Mouse (Mus musculus): ENCODE measurements around the gene Duox1. TPM values are rescaled to one million over a fixed set of nuclear protein-coding genes. Genes with fewer than 3 reads are reported as not detected.
"Not testable (repeated sequence)": the region's sequence is repeated elsewhere in the genome, so short reads cannot be mapped to it uniquely, and the experiment has no call there.

Duox1 gene
- polyA plus RNA-seq, 1 experiment = 0.05 TPM

GRCm38 (mm10) chr2:122313536-122313935 lies 1.9 kb upstream of the Duox1 start, which contains the start of gene Duoxa1:
TSS of gene Duoxa1 (minus strand) at chr2:122313730.
- H3K4me1 ChIP-seq (ENCODE audit: control insufficient read depth, insufficient read depth, low read length) = no peaks in the 10 kb centered on the region
- WGBS = 5% methylated on average over 24 of the region's 24 CpGs
- peak within 1 kb of the TSS; percentile 26 for H3K4me3 ChIP-seq (replicated peaks; ENCODE audit: insufficient read depth, low read depth, low read length)
- TF ChIP-seq POLR2A (IDR thresholded peaks at IDR 0.05; ENCODE audit: borderline replicate concordance, insufficient read depth, low read length) (no peak), CTCF (IDR thresholded peaks at IDR 0.05; ENCODE audit: borderline replicate concordance, insufficient read depth, low read depth, low read length) (no peak)
- H3K27me3 ChIP-seq (ENCODE audit: control insufficient read depth, insufficient read depth, low read length) = no peaks in the 10 kb centered on the region
- no peak for DNase-seq
- no peak within 1 kb of the TSS for H3K27ac ChIP-seq (ENCODE audit: insufficient read depth, low read length)

GRCm38 (mm10) chr2:122317384-122317783 lies 1.9 kb downstream of the Duox1 start:
- no peak overlapping the region for H3K4me3 ChIP-seq (replicated peaks; ENCODE audit: insufficient read depth, low read depth, low read length)
- H3K27me3 ChIP-seq (ENCODE audit: control insufficient read depth, insufficient read depth, low read length) = no peaks in the 10 kb centered on the region
- WGBS = 72% methylated on average over 4 of the region's 4 CpGs
- H3K27ac ChIP-seq (ENCODE audit: insufficient read depth, low read length) = no peak overlapping the region
- TF ChIP-seq CTCF (IDR thresholded peaks at IDR 0.05; ENCODE audit: borderline replicate concordance, insufficient read depth, low read depth, low read length) (no peak), POLR2A (IDR thresholded peaks at IDR 0.05; ENCODE audit: borderline replicate concordance, insufficient read depth, low read length) (no peak)
- DNase-seq = no peak
- no peaks in the 10 kb centered on the region for H3K4me1 ChIP-seq (ENCODE audit: control insufficient read depth, insufficient read depth, low read length)

- WGBS = 66% methylated on average over 3 of the region's 3 CpGs
- Histone ChIP-seq H3K4me1 (ENCODE audit: control insufficient read depth, insufficient read depth, low read length) (no peaks in the 10 kb centered on the region), H3K27ac (ENCODE audit: insufficient read depth, low read length) (no peak overlapping the region), H3K4me3 (replicated peaks; ENCODE audit: insufficient read depth, low read depth, low read length) (no peak overlapping the region), H3K27me3 (ENCODE audit: control insufficient read depth, insufficient read depth, low read length) (no peaks in the 10 kb centered on the region)
- no peak for DNase-seq
- TF ChIP-seq POLR2A (IDR thresholded peaks at IDR 0.05; ENCODE audit: borderline replicate concordance, insufficient read depth, low read length) (no peak), CTCF (IDR thresholded peaks at IDR 0.05; ENCODE audit: borderline replicate concordance, insufficient read depth, low read depth, low read length) (no peak)
Measured at GRCm38 (mm10) chr2:122323960-122324359, 8.5 kb downstream of the Duox1 start.

- Histone ChIP-seq H3K27ac (ENCODE audit: insufficient read depth, low read length) (no peak overlapping the region), H3K4me1 (ENCODE audit: control insufficient read depth, insufficient read depth, low read length) (no peaks in the 10 kb centered on the region), H3K27me3 (ENCODE audit: control insufficient read depth, insufficient read depth, low read length) (no peaks in the 10 kb centered on the region), H3K4me3 (replicated peaks; ENCODE audit: insufficient read depth, low read depth, low read length) (no peak overlapping the region)
- TF ChIP-seq CTCF (IDR thresholded peaks at IDR 0.05; ENCODE audit: borderline replicate concordance, insufficient read depth, low read depth, low read length) (no peak), POLR2A (IDR thresholded peaks at IDR 0.05; ENCODE audit: borderline replicate concordance, insufficient read depth, low read length) (no peak)
- WGBS = 65% methylated on average over 3 of the region's 3 CpGs
- no peak for DNase-seq
Measured at GRCm38 (mm10) chr2:122324586-122324985, 9.1 kb downstream of the Duox1 start.

- Histone ChIP-seq H3K27me3 (ENCODE audit: control insufficient read depth, insufficient read depth, low read length) (no peaks in the 10 kb centered on the region), H3K4me1 (ENCODE audit: control insufficient read depth, insufficient read depth, low read length) (no peaks in the 10 kb centered on the region), H3K4me3 (replicated peaks; ENCODE audit: insufficient read depth, low read depth, low read length) (no peak overlapping the region), H3K27ac (ENCODE audit: insufficient read depth, low read length) (no peak overlapping the region)
- TF ChIP-seq CTCF (IDR thresholded peaks at IDR 0.05; ENCODE audit: borderline replicate concordance, insufficient read depth, low read depth, low read length) (no peak), POLR2A (IDR thresholded peaks at IDR 0.05; ENCODE audit: borderline replicate concordance, insufficient read depth, low read length) (no peak)
- no peak for DNase-seq
- 74% methylated on average over 2 of the region's 2 CpGs for WGBS
Measured at GRCm38 (mm10) chr2:122325361-122325760, 9.9 kb downstream of the Duox1 start.

GRCm38 (mm10) chr2:122327986-122328385 lies 12.5 kb downstream of the Duox1 start:
- Histone ChIP-seq H3K27me3 (ENCODE audit: control insufficient read depth, insufficient read depth, low read length) (no peaks in the 10 kb centered on the region), H3K4me1 (ENCODE audit: control insufficient read depth, insufficient read depth, low read length) (no peaks in the 10 kb centered on the region), H3K4me3 (replicated peaks; ENCODE audit: insufficient read depth, low read depth, low read length) (no peak overlapping the region), H3K27ac (ENCODE audit: insufficient read depth, low read length) (no peak overlapping the region)
- DNase-seq = no peak
- TF ChIP-seq CTCF (IDR thresholded peaks at IDR 0.05; ENCODE audit: borderline replicate concordance, insufficient read depth, low read depth, low read length) (no peak), POLR2A (IDR thresholded peaks at IDR 0.05; ENCODE audit: borderline replicate concordance, insufficient read depth, low read length) (no peak)
- 84% methylated on average over 3 of the region's 3 CpGs for WGBS

GRCm38 (mm10) chr2:122330317-122330716 lies 14.8 kb downstream of the Duox1 start:
- H3K4me3 ChIP-seq (replicated peaks; ENCODE audit: insufficient read depth, low read depth, low read length); H3K4me1 ChIP-seq (ENCODE audit: control insufficient read depth, insufficient read depth, low read length); H3K27me3 ChIP-seq (ENCODE audit: control insufficient read depth, insufficient read depth, low read length); DNase-seq; H3K27ac ChIP-seq (ENCODE audit: insufficient read depth, low read length): not testable (repeated sequence)
- WGBS = 83% methylated on average over 6 of the region's 6 CpGs

- H3K27me3 ChIP-seq (ENCODE audit: control insufficient read depth, insufficient read depth, low read length) = no peaks in the 10 kb centered on the region
- no peak for DNase-seq
- TF ChIP-seq CTCF (IDR thresholded peaks at IDR 0.05; ENCODE audit: borderline replicate concordance, insufficient read depth, low read depth, low read length) (no peak), POLR2A (IDR thresholded peaks at IDR 0.05; ENCODE audit: borderline replicate concordance, insufficient read depth, low read length) (no peak)
- no peaks in the 10 kb centered on the region for H3K4me1 ChIP-seq (ENCODE audit: control insufficient read depth, insufficient read depth, low read length)
- WGBS = 91% methylated on average over 3 of the region's 3 CpGs
- H3K4me3 ChIP-seq (replicated peaks; ENCODE audit: insufficient read depth, low read depth, low read length) = no peak overlapping the region
- H3K27ac ChIP-seq (ENCODE audit: insufficient read depth, low read length) = no peak overlapping the region
Measured at GRCm38 (mm10) chr2:122332222-122332621, 16.8 kb downstream of the Duox1 start.
